Mouse (Mus musculus) megakaryocyte-erythroid progenitor cell, adult 5 weeks (primary cell): ENCODE results near the gene Tmem72. TPM values are rescaled to one million over a fixed set of nuclear protein-coding genes. Genes with fewer than 3 reads are reported as not detected.

Experiments used
- polyA plus RNA-seq: library from polyadenylated mRNA; stranded (reverse); fragments of >175 nt; gene quantifications from 2 replicates; pipeline ENCODE4 v1.2.3, GENCODE M21; 2012

Tmem72 gene
- polyA plus RNA-seq = 0.01 TPM in 1 of 2 replicates, not detected in the other

DNA sequence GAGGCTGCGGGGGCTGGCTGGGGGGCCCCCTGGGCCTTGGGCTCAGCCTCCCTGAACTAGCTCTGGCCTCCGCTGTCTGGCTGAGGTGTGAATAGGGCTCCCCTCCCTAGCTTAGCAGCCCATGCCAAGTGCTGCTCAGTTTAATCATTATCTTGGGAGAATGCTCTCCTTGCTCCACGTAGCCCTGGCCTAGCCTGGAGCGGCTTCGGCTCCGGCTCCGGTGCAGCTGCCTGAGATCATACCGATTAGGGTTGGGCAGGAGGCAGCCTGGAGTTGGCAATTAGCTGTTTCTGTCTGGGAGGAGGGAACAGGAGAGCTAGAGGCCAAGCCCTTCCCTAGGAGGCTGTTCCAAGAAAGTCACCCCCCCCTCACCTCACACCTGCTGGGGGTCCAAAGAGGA, at the start of gene Tmem72:
Gene Tmem72, minus strand, starts transcription at position 248 of the 400 bp plus-strand sequence.

GRCm38 (mm10) chr6:116673471-116674282, 43.0 kb downstream of the Tmem72 start, which contains the start of gene Rassf4:
Rassf4 (minus strand) TSS chr6:116673952.

DNA sequence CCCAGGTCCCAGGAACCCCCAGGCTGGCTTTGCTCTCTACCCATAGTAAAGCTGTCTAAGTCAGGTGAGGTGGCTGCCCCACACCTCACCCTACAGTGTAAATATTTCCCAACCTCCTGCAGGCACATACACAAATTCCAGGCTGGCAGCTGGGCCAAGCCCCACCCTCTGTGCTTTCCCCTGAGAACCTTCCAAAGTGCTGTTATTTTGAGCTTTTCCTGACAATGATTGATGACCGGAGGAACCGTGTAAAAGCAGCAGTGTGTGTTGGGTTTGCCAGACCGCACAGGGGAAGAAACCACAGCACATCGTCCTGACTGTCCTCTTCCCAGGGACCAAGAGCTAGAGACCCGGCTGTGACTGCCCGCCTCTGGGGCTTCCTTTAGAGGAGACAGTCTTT, 66.3 kb downstream of the Tmem72 start, which contains the start of gene Depp1:
Gene Depp1, plus strand, starts transcription at position 204 of the 400 bp plus-strand sequence.

Other genes with a start within 250 kb of the Tmem72 start
- not detected in 2 replicates for gene Olfr211, start 227.8 kb downstream of the Tmem72 start, polyA plus RNA-seq
- not detected in 2 replicates for gene Olfr212, start 210.4 kb downstream of the Tmem72 start, polyA plus RNA-seq
- 0.01 TPM in 1 of 2 replicates, not detected in the other for gene Olfr213, start 178.5 kb downstream of the Tmem72 start, polyA plus RNA-seq
- gene Gm5580, start 165.8 kb downstream of the Tmem72 start, polyA plus RNA-seq = 0.09 and 0.17 TPM in 2 replicates
- gene Olfr214, start 162.7 kb downstream of the Tmem72 start, polyA plus RNA-seq = not detected in 2 replicates
- 0.03 TPM in 1 of 2 replicates, not detected in the other for gene Olfr215, start 132.7 kb downstream of the Tmem72 start, polyA plus RNA-seq
- gene Zfp422, start 87.9 kb downstream of the Tmem72 start, polyA plus RNA-seq = 11.8 and 15.8 TPM in 2 replicates
- gene Depp1, start 66.3 kb downstream of the Tmem72 start, polyA plus RNA-seq = 2.8 and 3.7 TPM in 2 replicates
- 16.1 and 33.2 TPM in 2 replicates for gene Rassf4, start 43.0 kb downstream of the Tmem72 start, polyA plus RNA-seq